Mouse (Mus musculus) heart, postnatal 4 days (tissue): ENCODE measurements around the gene Zfp296. TPM values are rescaled to one million over a fixed set of nuclear protein-coding genes. Genes with fewer than 3 reads are reported as not detected.
"Not testable (repeated sequence)": the region's sequence is repeated elsewhere in the genome, so short reads cannot be mapped to it uniquely, and the experiment has no call there.

Experiments used
- DNase-seq: peaks from one replicate; pipeline ENCODE4 v3.0.0; 2021
- total RNA-seq, 2 experiments: library from RNA; stranded (reverse); gene quantifications; 2 replicates each; pipeline ENCODE4 v1.2.3; 2021

The Zfp296 gene
- total RNA-seq, 2 experiments from 2014 or later = 0.17 TPM; not detected in 1

GRCm38 (mm10) chr7:19562643-19563410 is 14.3 kb upstream of the Zfp296 start, which contains the start of gene Ppp1r37:
TSS of gene Ppp1r37 (minus strand) at chr7:19563076.
- DNase-seq = peak; percentile 46

- no peak for DNase-seq
Observed at GRCm38 (mm10) chr7:19563884-19564283, 13.2 kb upstream of the Zfp296 start.

- no peak for DNase-seq
Observed at GRCm38 (mm10) chr7:19564455-19564854, 12.6 kb upstream of the Zfp296 start.

- DNase-seq = no peak
Observed at GRCm38 (mm10) chr7:19565803-19566202, 11.3 kb upstream of the Zfp296 start.

- DNase-seq = no peak
Observed at GRCm38 (mm10) chr7:19567426-19567825, 9.7 kb upstream of the Zfp296 start.

GRCm38 (mm10) chr7:19569647-19570046 is 7.4 kb upstream of the Zfp296 start:
- no peak for DNase-seq

GRCm38 (mm10) chr7:19572926-19573775 is 3.9 kb upstream of the Zfp296 start:
- DNase-seq = peak; percentile 88

- DNase-seq = no peak
Observed at GRCm38 (mm10) chr7:19573776-19574140, 3.3 kb upstream of the Zfp296 start.

- DNase-seq = no peak
Observed at GRCm38 (mm10) chr7:19575559-19575958, 1.5 kb upstream of the Zfp296 start.

GRCm38 (mm10) chr7:19577877-19578414 is 859 bp downstream of the Zfp296 start:
- no peak for DNase-seq

- DNase-seq = no peak
Observed at GRCm38 (mm10) chr7:19578436-19578835, 1.3 kb downstream of the Zfp296 start.

- DNase-seq = no peak
Observed at GRCm38 (mm10) chr7:19579751-19580150, 2.7 kb downstream of the Zfp296 start.

- DNase-seq = no peak
Observed at GRCm38 (mm10) chr7:19580634-19581033, 3.5 kb downstream of the Zfp296 start.

GRCm38 (mm10) chr7:19586269-19586668 is 9.2 kb downstream of the Zfp296 start:
- DNase-seq = no peak

GRCm38 (mm10) chr7:19589207-19589606 is 12.1 kb downstream of the Zfp296 start:
- DNase-seq = peak; percentile 66

- peak; percentile 84 for DNase-seq
Observed at GRCm38 (mm10) chr7:19589917-19590316, 12.8 kb downstream of the Zfp296 start.

GRCm38 (mm10) chr7:19593061-19593730 is 16.1 kb downstream of the Zfp296 start:
- no peak for DNase-seq

- no peak for DNase-seq
Observed at GRCm38 (mm10) chr7:19600562-19600961, 23.5 kb downstream of the Zfp296 start.

- no peak for DNase-seq
Observed at GRCm38 (mm10) chr7:19603055-19603454, 26.0 kb downstream of the Zfp296 start.

GRCm38 (mm10) chr7:19603849-19604605 is 26.9 kb downstream of the Zfp296 start, which contains the start of gene Clasrp:
TSS of gene Clasrp (minus strand) at chr7:19604486.
- DNase-seq = peak; percentile 98

- not testable (repeated sequence) for DNase-seq
Observed at GRCm38 (mm10) chr7:19604606-19605214, 27.6 kb downstream of the Zfp296 start.
